Mouse (Mus musculus) right cerebral cortex, adult 2 months (tissue): ENCODE data around the gene Tgfbr2.

Experiments used
- DNase-seq, 2 experiments: peaks; one replicate each; pipeline ENCODE4 v3.0.0; 2021 to 2022; ENCODE audit warnings: low spot score in 2 of 2

The Tgfbr2 gene

DNA sequence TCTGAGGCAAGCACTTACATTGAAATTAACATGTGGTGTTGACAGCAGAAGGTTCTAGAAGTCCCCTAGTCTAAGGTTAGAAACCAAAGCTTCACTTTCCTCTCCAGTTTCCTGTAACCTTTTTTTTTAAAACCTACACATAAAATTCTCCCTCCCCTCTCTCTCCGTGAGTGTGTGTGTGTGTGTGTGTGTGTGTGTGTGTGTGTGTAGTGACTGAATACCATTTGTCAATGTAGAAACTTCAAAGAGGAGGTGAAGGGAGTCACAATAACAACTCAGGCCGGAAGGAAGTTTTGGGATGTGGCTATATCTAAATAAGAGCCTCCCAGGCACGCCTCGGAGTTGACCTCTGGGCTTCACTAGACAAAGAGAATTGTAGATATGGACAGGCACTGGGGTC, 60.8 kb downstream of the Tgfbr2 start:
- DNase-seq = no peak

GRCm38 (mm10) chr9:116111149-116111970, 63.8 kb downstream of the Tgfbr2 start:
- DNase-seq = no peak

GRCm38 (mm10) chr9:116108729-116109128, 66.4 kb downstream of the Tgfbr2 start:
- DNase-seq = no peak

DNA sequence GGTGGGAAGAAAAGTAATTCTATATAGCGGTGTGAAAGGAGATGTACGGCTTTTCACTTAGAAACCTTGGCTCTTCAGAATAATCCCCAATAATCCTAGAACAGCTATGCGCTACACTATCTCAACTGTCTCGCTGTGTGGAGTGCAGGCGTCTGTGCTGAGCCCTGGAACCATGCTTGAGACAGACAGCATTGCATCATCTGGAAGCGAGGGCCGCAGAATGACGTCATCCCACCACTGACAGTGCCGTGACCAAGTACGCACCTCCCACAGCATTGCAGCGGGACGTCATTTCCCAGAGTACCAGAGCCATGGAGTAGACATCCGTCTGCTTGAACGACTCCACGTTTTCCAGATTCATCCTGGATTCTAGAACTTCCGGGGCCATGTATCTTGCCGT, 70.4 kb downstream of the Tgfbr2 start:
- DNase-seq = no peak

DNA sequence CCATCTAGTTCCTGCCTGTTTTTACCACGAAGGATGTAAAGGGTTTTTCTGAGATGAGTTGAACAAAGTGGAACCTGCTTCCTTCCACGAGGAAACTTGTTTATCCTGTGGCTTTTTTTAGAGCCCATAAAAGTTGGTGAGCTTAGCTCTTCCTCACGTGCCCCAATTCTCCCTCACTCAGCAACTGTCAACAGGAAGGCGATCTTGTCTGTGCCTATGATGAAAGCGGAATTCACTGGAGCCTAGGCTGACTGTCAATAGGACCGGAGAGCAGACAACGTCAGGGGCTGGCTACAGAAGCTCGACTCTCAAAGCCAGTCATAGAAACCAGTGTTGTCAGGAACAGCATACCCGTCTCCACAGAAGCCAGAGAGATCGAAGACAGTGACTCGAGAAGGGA, 73.3 kb downstream of the Tgfbr2 start:
- DNase-seq = no peak

- DNase-seq = no peak
Measured at GRCm38 (mm10) chr9:116100015-116100414, 75.1 kb downstream of the Tgfbr2 start.

GRCm38 (mm10) chr9:116099596-116099993, 75.6 kb downstream of the Tgfbr2 start:
- DNase-seq = no peak

- DNase-seq = no peak
Measured at GRCm38 (mm10) chr9:116098724-116099595, 76.2 kb downstream of the Tgfbr2 start.

DNA sequence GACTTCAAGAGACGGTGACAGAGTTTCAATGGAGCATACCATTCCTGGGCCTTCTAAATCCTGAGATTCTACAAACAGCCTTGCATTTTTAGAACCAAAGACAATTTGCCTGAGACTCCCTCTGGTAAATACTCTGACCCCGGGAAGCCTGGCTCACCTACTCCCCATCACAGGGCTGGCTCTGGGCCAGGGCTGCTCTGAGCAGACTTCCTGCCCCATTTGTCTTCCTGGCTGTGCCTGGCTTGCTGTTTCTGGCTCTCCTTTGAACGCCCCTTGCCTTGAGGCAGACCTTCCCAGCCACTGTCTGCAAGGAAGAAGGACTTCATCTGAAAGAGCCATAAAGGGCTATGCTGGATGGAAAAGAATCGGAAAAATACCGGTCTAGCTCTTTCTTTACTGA, 83.2 kb downstream of the Tgfbr2 start:
- no peak for DNase-seq

- no peak for DNase-seq
Measured at GRCm38 (mm10) chr9:116091101-116091841, 83.9 kb downstream of the Tgfbr2 start.

GRCm38 (mm10) chr9:116090296-116090695, 84.9 kb downstream of the Tgfbr2 start:
- DNase-seq = no peak

GRCm38 (mm10) chr9:116088912-116089311, 86.2 kb downstream of the Tgfbr2 start:
- no peak for DNase-seq

DNA sequence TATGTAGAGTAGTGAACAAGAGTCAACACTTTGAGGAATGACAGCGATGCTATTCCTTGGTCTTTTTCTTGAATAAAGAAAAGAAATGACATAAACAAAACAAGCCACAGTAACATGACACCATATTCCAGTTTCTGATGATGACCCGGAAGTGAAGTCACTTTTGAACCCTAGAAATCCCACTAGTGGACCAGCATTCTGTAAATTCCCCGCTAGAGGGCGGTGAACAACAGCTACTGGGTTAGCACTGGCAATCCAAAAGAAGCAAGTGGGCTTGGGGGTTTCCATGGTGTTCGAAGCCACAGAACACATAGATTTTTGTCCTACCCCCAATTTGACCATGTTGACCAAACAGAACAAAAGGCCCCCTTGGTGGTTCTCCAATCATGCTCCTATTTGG, 87.3 kb downstream of the Tgfbr2 start:
- peak; percentile 70 to 80 for DNase-seq

DNA sequence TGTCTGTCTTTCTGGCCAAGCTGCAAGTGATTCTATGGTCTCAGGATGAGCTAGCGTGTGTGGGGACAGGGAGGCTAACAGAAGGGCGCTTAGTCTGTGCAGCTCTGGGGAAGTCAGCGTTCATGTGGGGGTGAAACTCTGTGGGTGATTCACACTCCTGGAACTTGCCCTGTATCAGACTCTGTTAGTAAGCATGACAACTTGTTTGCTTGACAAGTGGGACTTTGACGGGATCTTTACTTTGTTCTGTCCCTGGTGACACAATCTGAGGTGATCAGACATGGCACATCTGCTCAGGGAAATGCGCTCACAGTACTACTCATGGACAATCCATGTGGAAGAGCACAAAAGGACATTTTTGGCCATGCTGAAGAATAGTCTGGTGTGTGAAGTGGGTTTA, 87.9 kb downstream of the Tgfbr2 start:
- DNase-seq = no peak

- no peak for DNase-seq
Measured at GRCm38 (mm10) chr9:116085999-116086398, 89.2 kb downstream of the Tgfbr2 start.

- no peak for DNase-seq
Measured at GRCm38 (mm10) chr9:116084324-116084931, 90.7 kb downstream of the Tgfbr2 start.

DNA sequence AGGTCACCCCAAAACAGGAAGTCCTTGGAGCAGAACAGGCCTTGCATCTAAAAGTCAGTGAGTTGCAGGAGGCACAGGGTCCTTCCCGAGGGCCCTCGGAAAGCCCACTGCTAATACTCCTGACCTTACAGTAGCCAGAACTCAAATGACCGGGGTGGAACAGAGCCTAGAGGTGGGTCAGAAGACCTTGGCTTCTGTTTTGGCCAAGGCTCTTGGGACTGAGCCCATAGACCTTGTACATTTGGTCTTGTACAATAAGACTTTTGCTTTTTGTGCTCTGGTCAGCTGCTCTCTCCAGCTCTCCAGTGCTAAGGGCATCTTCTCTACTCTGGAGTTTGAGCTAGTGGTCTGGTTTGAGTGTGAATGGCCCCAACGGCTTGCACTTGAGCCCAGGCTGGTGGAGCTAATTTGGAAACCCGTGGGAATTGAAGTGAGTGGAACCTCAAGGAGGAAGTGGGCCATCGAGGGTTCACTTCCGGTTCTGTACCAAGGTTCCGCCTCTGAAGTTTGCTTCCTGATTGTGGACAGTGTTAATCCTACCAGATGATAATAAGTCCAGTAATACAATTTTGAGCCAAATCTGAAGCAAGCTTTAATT, 91.3 kb downstream of the Tgfbr2 start:
- no peak for DNase-seq

DNA sequence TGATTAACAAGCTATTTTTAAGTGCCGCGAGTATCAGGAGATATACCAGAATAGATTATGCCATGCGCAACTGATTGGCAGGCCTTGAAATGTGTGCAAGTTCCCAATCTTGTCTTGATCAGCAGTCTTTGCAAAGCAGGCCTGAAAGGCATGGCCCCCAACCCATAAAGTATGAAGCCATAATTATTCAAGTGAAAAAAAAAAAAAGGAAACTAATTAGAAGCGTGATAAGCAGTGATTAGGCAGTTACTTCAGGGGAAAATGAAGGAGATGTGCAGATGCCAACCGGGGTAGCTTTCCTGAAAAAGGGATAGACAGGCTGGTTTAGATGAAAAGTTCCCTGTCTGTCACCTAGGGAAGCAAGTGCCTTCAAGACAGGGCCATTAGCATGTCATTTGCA, 91.9 kb downstream of the Tgfbr2 start:
- no peak for DNase-seq

DNA sequence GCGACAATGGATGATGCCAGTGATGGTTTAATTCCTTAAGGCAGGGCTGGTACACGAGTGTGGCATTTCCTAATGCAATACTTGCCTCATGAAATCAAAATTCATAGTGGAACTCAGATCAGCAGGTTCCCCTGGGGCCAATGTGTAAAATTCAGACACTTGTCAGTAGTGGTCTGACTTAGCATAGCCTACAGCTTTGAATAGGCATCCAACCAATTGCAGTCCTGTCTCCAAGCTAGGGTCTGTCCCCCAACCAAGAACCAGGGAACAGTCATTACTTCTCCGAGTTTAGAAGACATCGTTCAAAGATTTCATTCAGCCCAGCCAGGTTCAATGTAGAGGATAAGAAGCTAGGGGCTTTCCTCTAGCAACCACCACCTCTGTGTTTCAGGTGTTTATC, 93.4 kb downstream of the Tgfbr2 start:
- no peak for DNase-seq

GRCm38 (mm10) chr9:116077419-116077818, 97.7 kb downstream of the Tgfbr2 start:
- no peak for DNase-seq

DNA sequence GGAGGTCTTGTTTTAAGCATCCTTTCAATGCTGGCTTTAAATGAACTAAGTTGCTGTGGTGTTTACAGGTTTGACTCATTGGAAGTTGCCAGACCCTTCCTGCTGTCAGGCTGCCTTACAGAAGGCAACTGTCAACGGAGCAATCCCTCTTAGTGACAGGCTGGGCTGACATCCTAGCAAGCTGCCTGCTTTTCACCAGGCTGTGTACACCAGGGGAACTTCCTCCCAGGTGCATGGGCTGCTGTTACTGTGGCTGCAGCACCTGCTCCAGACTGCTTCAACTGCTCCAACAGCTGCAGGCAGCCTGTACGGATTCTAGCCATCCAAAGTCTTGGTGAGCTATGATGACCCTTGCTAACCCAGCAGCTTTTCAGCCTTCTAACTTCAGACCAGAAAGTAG, 98.2 kb downstream of the Tgfbr2 start:
- DNase-seq = no peak
